Mouse (Mus musculus) spleen, embryonic (tissue): ENCODE data around the gene Il17re.

Experiments used
- CTCF ChIA-PET: fragments of 350-600 bp; sonication (Branson Sonifier 250); formaldehyde crosslinking; loops from one replicate; lab custom pipeline; 2022; lab: Charles Lee

The Il17re gene

DNA sequence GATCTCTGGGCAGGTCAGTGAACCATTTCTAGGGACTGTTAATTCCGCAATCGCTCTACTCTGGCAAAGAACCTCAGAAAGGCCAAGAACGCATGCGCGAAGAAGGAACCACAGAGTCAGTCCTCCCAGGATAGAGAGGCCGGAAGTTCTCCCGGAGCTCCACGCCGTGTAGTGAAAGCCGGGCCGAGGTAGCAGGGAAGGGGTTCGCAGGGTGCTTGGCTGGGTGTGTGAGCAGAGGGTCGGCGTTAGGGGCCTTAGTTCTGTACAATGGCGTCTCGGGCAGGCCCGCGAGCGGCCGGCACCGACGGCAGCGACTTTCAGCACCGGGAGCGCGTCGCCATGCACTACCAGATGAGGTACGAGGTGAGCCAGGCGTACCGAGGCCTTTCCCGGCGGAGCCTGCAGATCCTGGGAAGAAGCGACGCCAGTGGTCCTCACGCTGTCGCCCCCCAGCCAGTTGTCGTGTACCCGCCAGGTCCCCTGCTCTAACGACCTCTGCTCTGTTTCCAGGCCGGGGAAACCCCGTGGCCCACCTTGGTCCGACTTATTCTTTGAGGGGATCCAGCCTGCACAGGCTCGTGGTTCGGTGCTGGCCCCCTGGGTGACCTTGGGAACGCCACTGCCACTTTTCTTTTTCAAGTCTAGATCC lies 15.7 kb upstream of the Il17re start, which contains the start of gene Jagn1:
TSS of gene Jagn1 (plus strand) at position 128 of the 649 bp plus-strand sequence.
- CTCF ChIA-PET: interaction anchor here (0.5 kb wide), 1 partner anchor 190 kb away, joined by 5 read pairs; no protein-coding TSS in a partner anchor

GRCm38 (mm10) chr6:113443091-113443490 lies 15.2 kb upstream of the Il17re start:
- CTCF ChIA-PET: no interaction called here

GRCm38 (mm10) chr6:113444207-113444965 lies 13.9 kb upstream of the Il17re start:
- CTCF ChIA-PET: no interaction called here

GRCm38 (mm10) chr6:113447639-113448038 lies 10.6 kb upstream of the Il17re start:
- CTCF ChIA-PET: no interaction called here

- CTCF ChIA-PET: no interaction called here
Observed at GRCm38 (mm10) chr6:113451839-113452238, 6.4 kb upstream of the Il17re start.

GRCm38 (mm10) chr6:113455007-113455406 lies 3.3 kb upstream of the Il17re start:
- CTCF ChIA-PET: no interaction called here

- CTCF ChIA-PET: no interaction called here
Observed at GRCm38 (mm10) chr6:113458635-113459034, 351 bp downstream of the Il17re start.

DNA sequence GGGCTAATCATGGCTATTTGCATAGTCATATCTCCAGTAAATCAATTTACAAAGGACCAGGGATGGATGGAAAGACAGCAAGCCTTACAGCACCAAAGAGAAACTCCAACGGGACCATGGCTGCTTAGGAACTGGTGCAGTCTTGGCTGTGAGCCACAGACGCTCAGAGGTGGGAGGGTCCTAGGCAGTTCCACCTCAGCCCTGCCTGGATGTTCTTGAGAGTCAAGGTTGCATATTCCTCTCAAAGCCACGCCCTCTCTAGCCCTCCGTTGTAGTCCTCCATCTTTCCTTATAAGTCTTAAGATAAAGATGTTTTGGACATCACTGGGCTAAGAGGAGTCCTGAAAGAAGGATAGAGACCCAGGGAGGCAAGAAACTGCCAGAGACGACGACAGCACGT lies 5.8 kb downstream of the Il17re start:
- CTCF ChIA-PET: no interaction called here

GRCm38 (mm10) chr6:113465602-113466001 lies 7.3 kb downstream of the Il17re start:
- CTCF ChIA-PET: no interaction called here

DNA sequence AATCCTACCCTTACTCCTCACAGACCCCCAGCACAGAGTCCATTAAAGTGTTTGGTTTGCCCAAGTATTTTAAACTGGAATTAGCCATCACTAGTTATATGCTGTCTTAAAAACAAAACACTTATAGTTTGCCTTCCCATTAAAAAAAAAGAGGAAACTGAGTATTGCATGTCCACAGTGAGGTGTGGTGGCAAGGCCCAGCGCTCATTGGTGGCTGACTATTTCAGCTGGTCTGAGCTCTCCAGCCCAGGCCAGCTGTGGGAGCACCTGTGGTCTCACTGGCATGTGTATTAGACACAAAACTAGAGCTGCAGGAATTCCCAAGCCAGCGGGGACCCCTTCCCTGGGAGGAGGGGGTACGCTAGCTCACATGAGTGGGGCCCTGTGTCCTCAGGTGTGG lies 10.2 kb downstream of the Il17re start:
- CTCF ChIA-PET: no interaction called here

DNA sequence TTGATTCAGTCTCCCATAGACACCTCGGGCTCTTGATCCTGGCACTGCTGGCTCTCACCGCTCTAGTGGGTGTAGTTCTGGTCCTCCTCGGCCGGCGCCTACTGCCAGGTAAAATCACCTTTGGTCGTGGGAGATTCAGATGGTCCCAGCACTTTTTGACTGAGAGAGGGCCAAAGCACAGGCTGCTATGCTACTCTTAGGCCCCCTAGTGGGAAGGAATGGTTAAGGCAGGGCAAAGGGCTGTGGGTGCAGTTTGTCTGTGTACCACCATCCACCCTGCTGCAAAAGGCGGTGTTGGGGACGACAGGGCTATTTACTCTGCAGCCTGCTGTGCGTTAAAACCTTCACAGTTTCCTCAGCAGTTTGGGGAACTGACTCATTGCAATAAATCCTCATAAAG lies 10.7 kb downstream of the Il17re start:
- CTCF ChIA-PET: interaction anchor here (0.7 kb wide), 1 partner anchor 8 kb away, joined by 3 read pairs; no protein-coding TSS in a partner anchor

GRCm38 (mm10) chr6:113469432-113469831 lies 11.1 kb downstream of the Il17re start:
- CTCF ChIA-PET: interaction anchor here (0.7 kb wide), 1 partner anchor 9 kb away, joined by 3 read pairs; no protein-coding TSS in a partner anchor

GRCm38 (mm10) chr6:113471297-113471936 lies 13.1 kb downstream of the Il17re start, which contains the start of gene Il17rc:
Il17rc (plus strand) TSS chr6:113471427.
- CTCF ChIA-PET: no interaction called here

GRCm38 (mm10) chr6:113472061-113472460 lies 13.8 kb downstream of the Il17re start:
- CTCF ChIA-PET: no interaction called here

DNA sequence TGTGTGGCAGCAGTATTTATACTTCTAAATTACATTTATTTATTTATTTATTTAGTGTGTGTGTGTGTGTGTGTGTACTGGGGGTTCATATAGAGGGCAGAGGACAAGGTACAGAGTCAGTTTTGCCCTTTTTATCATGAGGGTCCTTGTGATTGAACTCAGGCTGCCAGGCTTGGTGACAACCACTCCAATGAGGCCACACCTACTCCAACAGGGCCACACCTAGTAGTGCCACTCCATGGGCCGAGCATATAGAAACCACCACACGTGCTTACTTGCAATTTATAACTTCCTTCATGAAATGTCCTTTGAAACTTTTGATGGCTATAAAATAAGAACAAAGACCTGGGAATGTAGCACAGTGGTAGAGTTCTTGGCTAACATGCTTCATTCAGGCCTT lies 15.0 kb downstream of the Il17re start:
- CTCF ChIA-PET: no interaction called here

DNA sequence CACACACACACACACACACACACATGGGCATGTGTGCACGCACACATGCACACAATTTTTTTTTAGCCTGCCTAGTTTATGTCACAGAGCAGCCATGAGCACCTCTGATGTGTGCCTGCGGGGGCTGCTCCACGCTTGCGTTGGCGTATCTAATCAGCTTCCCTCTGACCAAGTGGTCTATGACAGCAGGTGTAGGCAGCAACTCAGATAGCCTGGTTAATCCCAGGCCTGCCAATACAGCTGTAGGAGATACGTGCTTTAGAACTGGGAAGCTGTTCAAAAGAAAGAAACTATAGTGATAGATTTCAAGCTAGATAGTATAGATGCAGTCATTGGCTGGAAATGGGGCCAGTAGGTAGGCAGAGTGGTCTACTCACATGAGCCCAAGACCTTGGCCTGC lies 15.4 kb downstream of the Il17re start:
- CTCF ChIA-PET: no interaction called here

DNA sequence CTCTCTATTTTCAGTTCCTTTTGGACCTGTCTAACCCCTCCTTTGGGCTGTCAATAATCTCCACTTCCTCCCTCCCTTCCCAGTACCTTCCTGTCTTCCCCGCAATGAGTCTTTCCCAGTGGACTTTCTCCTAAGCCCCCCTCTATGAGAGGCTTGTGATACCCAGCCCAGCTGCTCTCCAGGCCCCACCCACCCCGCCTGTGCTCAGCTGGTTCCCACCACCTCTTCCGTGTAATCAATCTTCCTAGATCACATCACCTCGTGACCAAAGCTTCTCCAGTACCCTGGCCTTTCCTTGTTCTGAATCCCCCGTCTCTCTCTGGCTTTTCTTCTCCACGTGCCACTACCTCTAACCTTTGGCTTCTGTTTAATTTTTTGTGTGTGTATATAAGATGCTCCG lies 19.1 kb downstream of the Il17re start:
- CTCF ChIA-PET: no interaction called here

DNA sequence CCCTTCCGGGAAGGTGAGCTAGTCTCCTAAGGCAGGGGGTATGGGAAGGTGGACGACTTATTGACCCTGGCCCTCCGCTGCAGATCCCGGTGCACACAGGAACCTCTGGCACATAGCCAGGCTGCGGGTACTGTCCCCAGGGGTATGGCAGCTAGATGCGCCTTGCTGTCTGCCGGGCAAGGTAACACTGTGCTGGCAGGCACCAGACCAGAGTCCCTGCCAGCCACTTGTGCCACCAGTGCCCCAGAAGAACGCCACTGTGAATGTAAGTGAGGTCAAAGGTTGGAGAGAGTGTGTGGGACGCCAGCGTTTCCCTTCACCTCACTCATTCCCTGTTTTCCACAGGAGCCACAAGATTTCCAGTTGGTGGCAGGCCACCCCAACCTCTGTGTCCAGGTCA lies 20.6 kb downstream of the Il17re start:
- CTCF ChIA-PET: no interaction called here

- CTCF ChIA-PET: interaction anchor here (2.2 kb wide), 1 partner anchor 14 kb away, joined by 10 read pairs; no protein-coding TSS in a partner anchor
Observed at GRCm38 (mm10) chr6:113480555-113481373, 22.5 kb downstream of the Il17re start.

DNA sequence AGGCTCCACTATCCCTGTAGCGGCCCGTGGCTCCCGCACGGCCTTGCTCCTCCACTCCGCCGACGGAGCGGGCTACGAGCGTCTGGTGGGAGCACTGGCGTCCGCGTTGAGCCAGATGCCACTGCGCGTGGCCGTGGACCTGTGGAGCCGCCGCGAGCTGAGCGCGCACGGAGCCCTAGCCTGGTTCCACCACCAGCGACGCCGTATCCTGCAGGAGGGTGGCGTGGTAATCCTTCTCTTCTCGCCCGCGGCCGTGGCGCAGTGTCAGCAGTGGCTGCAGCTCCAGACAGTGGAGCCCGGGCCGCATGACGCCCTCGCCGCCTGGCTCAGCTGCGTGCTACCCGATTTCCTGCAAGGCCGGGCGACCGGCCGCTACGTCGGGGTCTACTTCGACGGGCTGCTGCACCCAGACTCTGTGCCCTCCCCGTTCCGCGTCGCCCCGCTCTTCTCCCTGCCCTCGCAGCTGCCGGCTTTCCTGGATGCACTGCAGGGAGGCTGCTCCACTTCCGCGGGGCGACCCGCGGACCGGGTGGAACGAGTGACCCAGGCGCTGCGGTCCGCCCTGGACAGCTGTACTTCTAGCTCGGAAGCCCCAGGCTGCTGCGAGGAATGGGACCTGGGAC lies 24.3 kb downstream of the Il17re start:
- CTCF ChIA-PET: interaction anchor here (2.2 kb wide), 1 partner anchor 12 kb away, joined by 10 read pairs; no protein-coding TSS in a partner anchor
